Mouse (Mus musculus) heart, adult 2 months (tissue): ENCODE measurements around the gene Arid5b. TPM values are rescaled to one million over a fixed set of nuclear protein-coding genes. Genes with fewer than 3 reads are reported as not detected.

Experiments
- DNase-seq, 2 experiments: peaks; one replicate each; pipeline ENCODE4 v3.0.0; 2021
- H3K27ac ChIP-seq: fragments of 200-600 bp; 2 replicates; pipeline ENCODE4 v1.8.1; 2022
- H3K27me3 ChIP-seq: fragments of 200-500 bp; 2 replicates; pipeline ENCODE4 v1.6.1; 2012; ENCODE audit warnings: mild to moderate bottlenecking, low read length, inconsistent platforms, mixed read lengths; ENCODE audit not compliant: control insufficient read depth, insufficient read depth
- H3K36me3 ChIP-seq: fragments of 200-500 bp; 2 replicates; pipeline ENCODE4 v1.6.1; 2012; ENCODE audit warnings: low read length, inconsistent platforms; ENCODE audit not compliant: control insufficient read depth, insufficient read depth
- H3K4me1 ChIP-seq: fragments of 200-500 bp; 2 replicates; pipeline ENCODE4 v1.6.1; 2011; ENCODE audit warnings: low read length; ENCODE audit not compliant: control insufficient read depth, insufficient read depth
- H3K4me3 ChIP-seq: fragments of 200-600 bp; 2 replicates; pipeline ENCODE4 v1.8.1; 2022
- H3K79me2 ChIP-seq: fragments of 200-500 bp; replicated peaks from 2 replicates; pipeline ENCODE4 v1.6.1; 2012; ENCODE audit warnings: mild to moderate bottlenecking, inconsistent platforms, low read length, moderate library complexity, mixed read lengths; ENCODE audit not compliant: control insufficient read depth, insufficient read depth
- H3K9ac ChIP-seq: fragments of 200-500 bp; 2 replicates; pipeline ENCODE4 v1.6.1; 2012; ENCODE audit warnings: low read depth, mild to moderate bottlenecking, control low read depth, inconsistent platforms, low read length, mixed read lengths
- CTCF ChIP-seq: fragments of 200-600 bp; IDR thresholded peaks from 2 replicates; pipeline ENCODE4 v1.8.1; 2022; ENCODE audit warnings: antibody characterized with exemption, mild to moderate bottlenecking, moderate library complexity
- EP300 ChIP-seq: fragments of 200-500 bp; IDR thresholded peaks from 2 replicates; pipeline ENCODE4 v1.6.1; 2011; ENCODE audit warnings: low read depth, low read length, control low read depth; ENCODE audit not compliant: insufficient read depth
- POLR2A ChIP-seq: fragments of 200-500 bp; IDR thresholded peaks from 2 replicates; pipeline ENCODE4 v1.6.1; 2011; ENCODE audit warnings: mild to moderate bottlenecking, low read depth, low read length, control low read depth; ENCODE audit not compliant: insufficient read depth
- WGBS: fragments of 180-500 bp; shearing (Covaris S2); methylation state at CpG from one replicate; pipeline ENCODE4 v1.1.7; 2018; 5-methylcytosine and 5-hydroxymethylcytosine counted together
- intact Hi-C: fragments of 180-260 bp; cut with DNase I; formaldehyde crosslinking; loops from one replicate; pipeline ENCODE4 v1.15.1; 2025
- polyA plus RNA-seq: library from polyadenylated mRNA; depleted of rRNA; stranded (reverse); fragments of >200 nt; gene quantifications from 2 replicates; pipeline ENCODE4 v1.2.3, GENCODE M21; 2012
- total RNA-seq, 2 experiments: library from RNA; stranded (reverse); gene quantifications; 2 replicates each; pipeline ENCODE4 v1.2.3; 2021

The Arid5b gene
- total and polyA plus RNA-seq, 3 experiments = 6.3 to 22.5 (median 21.1) TPM

DNA sequence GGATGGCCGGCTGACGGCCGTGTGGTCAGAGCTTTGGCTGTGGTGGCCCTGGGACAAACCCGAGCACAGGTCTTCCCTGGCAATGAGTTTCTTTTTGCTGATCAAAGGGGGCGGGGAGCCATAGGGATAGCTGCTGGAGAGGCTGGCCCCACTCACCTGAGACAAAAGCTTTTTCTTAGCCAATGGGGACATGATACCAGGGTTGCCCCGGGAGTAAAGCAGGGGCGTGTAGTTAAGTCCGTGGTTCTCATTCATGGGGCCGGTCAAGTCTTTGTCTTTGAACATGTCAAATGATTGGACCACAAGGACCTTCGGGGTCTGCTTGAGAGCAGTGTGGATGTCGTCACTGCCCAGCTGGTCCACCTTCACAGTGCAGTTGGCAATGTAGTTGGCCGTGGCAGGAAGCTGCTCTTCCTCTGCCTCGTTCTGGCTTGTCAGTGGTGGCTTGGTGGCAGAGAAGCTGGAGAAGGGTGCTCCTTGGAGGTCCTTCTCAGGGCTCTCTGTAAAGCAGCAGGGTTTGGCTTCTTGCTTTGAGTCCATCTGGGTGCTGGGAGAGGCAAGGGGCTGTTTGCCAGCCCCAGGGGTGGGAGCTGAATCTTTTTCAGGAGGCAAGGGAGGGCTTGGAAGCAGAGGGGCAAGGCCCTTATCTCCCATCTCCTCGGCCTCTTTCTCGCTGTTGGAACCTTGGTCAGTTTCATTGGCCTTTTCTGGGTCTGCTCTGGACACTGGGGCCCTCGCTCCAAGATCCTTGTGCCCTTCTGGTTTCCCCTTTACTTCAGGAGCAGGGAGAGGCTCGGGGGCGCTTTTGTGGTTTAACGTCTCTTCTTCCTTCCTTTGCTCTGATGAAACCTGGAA lies 180.5 kb downstream of the Arid5b start:
- Histone ChIP-seq H3K4me1 (peaks cover 16% of the 10 kb centered on the region), H3K79me2 (peaks cover 1% of the 10 kb centered on the region; the same call in 1 of the 2 replicates), H3K36me3 (peaks cover 37% of the 10 kb centered on the region), H3K4me3 (no peak overlapping the region), H3K9ac (no peak overlapping the region), H3K27ac (no peak overlapping the region), H3K27me3 (no peaks in the 10 kb centered on the region)
- 86% methylated on average over 19 of the region's 19 CpGs for WGBS
- no peak for DNase-seq
- intact Hi-C loops = no loop called here
- TF ChIP-seq EP300 (no peak), POLR2A (no peak), CTCF (no peak)

DNA sequence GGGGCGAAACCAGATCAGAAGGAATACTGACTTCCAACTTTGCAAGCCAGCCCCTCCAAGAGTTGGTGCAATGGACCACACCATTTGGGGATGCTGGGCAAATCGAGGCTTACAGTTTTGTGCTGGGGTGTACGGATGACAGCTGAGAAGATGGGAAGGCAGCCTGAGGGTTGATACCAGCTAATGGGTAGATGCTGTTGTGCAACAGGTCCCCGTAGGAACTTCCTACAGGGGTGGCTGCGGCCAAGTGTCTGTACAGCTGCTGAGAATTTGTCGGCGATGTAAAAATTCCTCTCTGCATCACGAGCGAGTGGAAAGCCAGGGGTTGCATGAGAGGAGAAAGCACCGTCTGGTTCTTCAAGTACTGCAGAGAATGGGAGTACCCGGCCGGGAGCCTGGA lies 182.1 kb downstream of the Arid5b start:
- intact Hi-C loops = no loop called here
- Histone ChIP-seq H3K27me3 (no peaks in the 10 kb centered on the region), H3K4me1 (peaks cover 11% of the 10 kb centered on the region), H3K27ac (no peak overlapping the region), H3K9ac (no peak overlapping the region), H3K79me2 (peaks cover 1% of the 10 kb centered on the region; the same call in 1 of the 2 replicates), H3K4me3 (no peak overlapping the region), H3K36me3 (peaks cover 35% of the 10 kb centered on the region)
- TF ChIP-seq EP300 = no peak
- no peak for TF ChIP-seq CTCF
- no peak for TF ChIP-seq POLR2A
- 91% methylated on average over 12 of the region's 12 CpGs for WGBS
- no peak for DNase-seq

GRCm38 (mm10) chr10:68095136-68095535 lies 183.4 kb downstream of the Arid5b start:
- 60% methylated on average over 2 of the region's 2 CpGs for WGBS
- H3K27ac ChIP-seq = no peak overlapping the region; the same call in 1 of the 2 replicates
- peaks cover 23% of the 10 kb centered on the region for H3K36me3 ChIP-seq
- peaks cover 1% of the 10 kb centered on the region; the same call in 1 of the 2 replicates for H3K79me2 ChIP-seq
- no peak overlapping the region for H3K4me3 ChIP-seq
- DNase-seq = no peak
- TF ChIP-seq EP300 (no peak), POLR2A (no peak), CTCF (no peak)
- intact Hi-C loops = no loop called here
- H3K9ac ChIP-seq = no peak overlapping the region
- no peaks in the 10 kb centered on the region for H3K27me3 ChIP-seq
- H3K4me1 ChIP-seq = peaks cover 16% of the 10 kb centered on the region

DNA sequence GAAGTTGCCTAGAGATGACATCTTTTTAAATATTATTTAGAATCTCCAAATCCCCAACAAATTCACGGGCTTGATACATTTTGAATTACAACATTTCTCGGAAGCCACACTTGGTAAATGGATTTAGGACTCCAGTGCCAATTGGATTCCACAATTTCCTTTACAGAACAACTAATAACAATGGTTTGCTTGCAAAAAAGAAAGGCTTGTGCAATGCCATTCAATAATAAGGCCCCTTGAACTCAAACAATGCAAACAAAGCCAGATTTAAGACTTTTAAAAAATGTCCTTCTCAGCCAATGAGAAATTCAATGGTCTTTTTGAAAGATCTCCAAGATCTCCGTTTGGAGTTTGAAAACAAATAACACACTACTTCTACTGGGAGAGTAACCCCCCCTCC lies 185.0 kb downstream of the Arid5b start:
- Histone ChIP-seq H3K36me3 (peaks cover 21% of the 10 kb centered on the region), H3K27ac (peak overlapping the region; percentile 89)
- intact Hi-C loops = loop anchor here (5.0 kb wide), 1 partner anchor 189 kb away; no protein-coding TSS in a partner anchor

GRCm38 (mm10) chr10:68091840-68092239 lies 186.7 kb downstream of the Arid5b start:
- Histone ChIP-seq H3K79me2 (peaks cover 1% of the 10 kb centered on the region; the same call in 1 of the 2 replicates), H3K27ac (peak overlapping the region; percentile 89), H3K9ac (no peak overlapping the region), H3K4me1 (peaks cover 22% of the 10 kb centered on the region), H3K36me3 (peaks cover 21% of the 10 kb centered on the region), H3K27me3 (no peaks in the 10 kb centered on the region), H3K4me3 (no peak overlapping the region)
- WGBS = 39% methylated on average over 4 of the region's 4 CpGs
- DNase-seq = no peak
- intact Hi-C loops = loop anchor here (1.0 to 5.0 kb wide), 4 partner anchors 10 to 190 kb away; no protein-coding TSS in a partner anchor
- no peak for TF ChIP-seq EP300
- TF ChIP-seq CTCF = no peak
- TF ChIP-seq POLR2A = no peak

More for the DNA sequence above, 185.0 kb downstream of the Arid5b start:
- no peaks in the 10 kb centered on the region for H3K27me3 ChIP-seq
- peaks cover 1% of the 10 kb centered on the region; the same call in 1 of the 2 replicates for H3K79me2 ChIP-seq
- no peak overlapping the region for H3K9ac ChIP-seq
- DNase-seq = no peak
- peaks cover 22% of the 10 kb centered on the region for H3K4me1 ChIP-seq
- TF ChIP-seq POLR2A = no peak
- TF ChIP-seq CTCF = no peak
- TF ChIP-seq EP300 = no peak
- 38% methylated on average over 3 of the region's 3 CpGs for WGBS
- no peak overlapping the region for H3K4me3 ChIP-seq

DNA sequence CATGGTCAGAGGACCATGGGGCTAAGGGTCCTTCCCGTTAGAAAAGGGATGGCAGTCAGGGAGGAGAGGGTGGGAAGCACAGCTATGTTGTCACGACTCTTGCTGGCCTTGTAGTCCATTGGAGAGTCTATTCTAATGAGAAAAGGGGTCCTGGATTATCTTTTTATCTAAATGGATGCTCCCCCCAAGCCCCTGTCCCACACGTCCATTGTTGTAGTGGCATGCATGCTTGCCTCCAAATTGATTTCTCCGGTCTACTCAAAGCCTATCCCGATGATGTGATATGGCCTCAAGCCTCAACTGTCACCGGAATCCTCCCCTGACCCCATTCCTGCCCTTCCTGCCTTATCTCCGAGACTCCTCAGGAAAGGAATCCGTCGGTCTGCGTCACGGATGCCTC lies 187.5 kb downstream of the Arid5b start:
- TF ChIP-seq EP300 (no peak), CTCF (no peak), POLR2A (no peak)
- DNase-seq = no peak
- H3K36me3 ChIP-seq = peaks cover 21% of the 10 kb centered on the region
- H3K9ac ChIP-seq = no peak overlapping the region
- no peaks in the 10 kb centered on the region for H3K79me2 ChIP-seq
- intact Hi-C loops = loop anchor here (1.0 to 5.0 kb wide), 4 partner anchors 11 to 191 kb away; no protein-coding TSS in a partner anchor
- H3K4me1 ChIP-seq = peaks cover 22% of the 10 kb centered on the region
- H3K4me3 ChIP-seq = no peak overlapping the region
- H3K27me3 ChIP-seq = no peaks in the 10 kb centered on the region
- WGBS = 31% methylated on average over 11 of the region's 11 CpGs
- peak overlapping the region; percentile 89 for H3K27ac ChIP-seq
